Mouse (Mus musculus): ENCODE data around the gene Psmd12. TPM values are rescaled to one million over a fixed set of nuclear protein-coding genes. Genes with fewer than 3 reads are reported as not detected.
"Not testable (repeated sequence)": the region's sequence is repeated elsewhere in the genome, so short reads cannot be mapped to it uniquely, and the experiment has no call there.

Gene Psmd12
- polyA plus RNA-seq, 1 experiment from 2014 or later = 147 TPM

- Histone ChIP-seq H3K4me1 (ENCODE audit: control insufficient read depth in 2 of 2, insufficient read depth in 2 of 2, low read length in 2 of 2) (peaks cover 2 to 17% of the 10 kb centered on the region in 2 experiments; a peak in 3 of 4 replicates), H3K4me2 (ENCODE audit: low read length) (no peak overlapping the region), H3K27ac (replicated peaks in 1 of 2; ENCODE audit: control insufficient read depth in 1 of 2, insufficient read depth in 1 of 2, low read depth in 2 of 2, low read length in 2 of 2) (no peak overlapping the region), H3K36me3 (ENCODE audit: control insufficient read depth, insufficient read depth, low read length) (peaks cover 52% of the 10 kb centered on the region), H3K27me3 (ENCODE audit: control insufficient read depth, insufficient read depth, low read length) (no peaks in the 10 kb centered on the region), H3K9me3 (ENCODE audit: control insufficient read depth, low read length) (no peaks in the 10 kb centered on the region), H3K4me3 (ENCODE audit: control insufficient read depth in 1 of 2, insufficient read depth in 1 of 2, low read depth in 1 of 2, low read length in 2 of 2) (no peak overlapping the region), H3K9ac (ENCODE audit: low read length) (no peak overlapping the region)
- WGBS = 93% methylated on average over 3 of the region's 3 CpGs
- ATAC-seq (ENCODE audit: insufficient number of reproducible peaks, insufficient read depth, low FRiP score, low read depth) = no peak
These were observed 5.1 kb downstream of the Psmd12 start for GRCm38 (mm10) chr11:107484341-107484740.

- Histone ChIP-seq H3K4me3 (ENCODE audit: control insufficient read depth in 1 of 2, insufficient read depth in 1 of 2, low read depth in 1 of 2, low read length in 2 of 2) (no peak overlapping the region), H3K27me3 (ENCODE audit: control insufficient read depth, insufficient read depth, low read length) (no peaks in the 10 kb centered on the region), H3K4me2 (ENCODE audit: low read length) (no peak overlapping the region), H3K4me1 (ENCODE audit: control insufficient read depth in 2 of 2, insufficient read depth in 2 of 2, low read length in 2 of 2) (no peaks in the 10 kb centered on the region), H3K9me3 (ENCODE audit: control insufficient read depth, low read length) (no peaks in the 10 kb centered on the region), H3K9ac (ENCODE audit: low read length) (no peak overlapping the region), H3K36me3 (ENCODE audit: control insufficient read depth, insufficient read depth, low read length) (peaks cover 23% of the 10 kb centered on the region), H3K27ac (replicated peaks in 1 of 2; ENCODE audit: control insufficient read depth in 1 of 2, insufficient read depth in 1 of 2, low read depth in 2 of 2, low read length in 2 of 2) (no peak overlapping the region)
- ATAC-seq (ENCODE audit: insufficient number of reproducible peaks, insufficient read depth, low FRiP score, low read depth) = no peak
- 81% methylated on average over 8 of the region's 8 CpGs for WGBS
These were observed 23.5 kb downstream of the Psmd12 start for GRCm38 (mm10) chr11:107502801-107503200.

- not testable (repeated sequence) for H3K27ac ChIP-seq (replicated peaks in 1 of 2; ENCODE audit: control insufficient read depth in 1 of 2, insufficient read depth in 1 of 2, low read depth in 2 of 2, low read length in 2 of 2); H3K4me2 ChIP-seq (ENCODE audit: low read length); ATAC-seq (ENCODE audit: insufficient number of reproducible peaks, insufficient read depth, low FRiP score, low read depth); H3K27me3 ChIP-seq (ENCODE audit: control insufficient read depth, insufficient read depth, low read length); H3K9ac ChIP-seq (ENCODE audit: low read length); H3K4me3 ChIP-seq (ENCODE audit: control insufficient read depth in 1 of 2, insufficient read depth in 1 of 2, low read depth in 1 of 2, low read length in 2 of 2); H3K9me3 ChIP-seq (ENCODE audit: control insufficient read depth, low read length); H3K4me1 ChIP-seq (ENCODE audit: control insufficient read depth in 2 of 2, insufficient read depth in 2 of 2, low read length in 2 of 2); H3K36me3 ChIP-seq (ENCODE audit: control insufficient read depth, insufficient read depth, low read length)
- 86% methylated on average over 3 of the region's 4 CpGs for WGBS
These were observed 25.1 kb downstream of the Psmd12 start for GRCm38 (mm10) chr11:107504364-107504763.

GRCm38 (mm10) chr11:107506260-107506659, 27.0 kb downstream of the Psmd12 start:
- H3K4me2 ChIP-seq (ENCODE audit: low read length) = no peak overlapping the region
- H3K27me3 ChIP-seq (ENCODE audit: control insufficient read depth, insufficient read depth, low read length) = no peaks in the 10 kb centered on the region
- no peaks in the 10 kb centered on the region for H3K9me3 ChIP-seq (ENCODE audit: control insufficient read depth, low read length)
- no peaks in the 10 kb centered on the region for H3K36me3 ChIP-seq (ENCODE audit: control insufficient read depth, insufficient read depth, low read length)
- H3K9ac ChIP-seq (ENCODE audit: low read length) = no peak overlapping the region
- 71% methylated on average over 1 of the region's 1 CpGs for WGBS
- no peak overlapping the region for H3K4me3 ChIP-seq (ENCODE audit: control insufficient read depth in 1 of 2, insufficient read depth in 1 of 2, low read depth in 1 of 2, low read length in 2 of 2)
- H3K4me1 ChIP-seq (ENCODE audit: control insufficient read depth in 2 of 2, insufficient read depth in 2 of 2, low read length in 2 of 2) = peaks cover 6 to 7% of the 10 kb centered on the region in 2 experiments; a peak in 3 of 4 replicates
- no peak for ATAC-seq (ENCODE audit: insufficient number of reproducible peaks, insufficient read depth, low FRiP score, low read depth)
- H3K27ac ChIP-seq (replicated peaks in 1 of 2; ENCODE audit: control insufficient read depth in 1 of 2, insufficient read depth in 1 of 2, low read depth in 2 of 2, low read length in 2 of 2) = no peak overlapping the region

GRCm38 (mm10) chr11:107509631-107510338, 30.5 kb downstream of the Psmd12 start:
- Histone ChIP-seq H3K4me3 (ENCODE audit: control insufficient read depth in 1 of 2, insufficient read depth in 1 of 2, low read depth in 1 of 2, low read length in 2 of 2) (no peak overlapping the region), H3K27me3 (ENCODE audit: control insufficient read depth, insufficient read depth, low read length) (no peaks in the 10 kb centered on the region), H3K36me3 (ENCODE audit: control insufficient read depth, insufficient read depth, low read length) (no peaks in the 10 kb centered on the region), H3K9me3 (ENCODE audit: control insufficient read depth, low read length) (no peaks in the 10 kb centered on the region), H3K9ac (ENCODE audit: low read length) (no peak overlapping the region), H3K4me1 (ENCODE audit: control insufficient read depth in 2 of 2, insufficient read depth in 2 of 2, low read length in 2 of 2) (peaks cover 11 to 13% of the 10 kb centered on the region in 2 experiments; a peak in 3 of 4 replicates), H3K27ac (replicated peaks in 1 of 2; ENCODE audit: control insufficient read depth in 1 of 2, insufficient read depth in 1 of 2, low read depth in 2 of 2, low read length in 2 of 2) (no peak overlapping the region), H3K4me2 (ENCODE audit: low read length) (peak overlapping the region; percentile 53)
- no peak for ATAC-seq (ENCODE audit: insufficient number of reproducible peaks, insufficient read depth, low FRiP score, low read depth)
- 15% methylated on average over 11 of the region's 11 CpGs for WGBS

- no peak overlapping the region for H3K9ac ChIP-seq (ENCODE audit: low read length)
These were observed 31.3 kb downstream of the Psmd12 start for GRCm38 (mm10) chr11:107510362-107511269.

GRCm38 (mm10) chr11:107511954-107512353, 32.7 kb downstream of the Psmd12 start:
- peaks cover 11 to 13% of the 10 kb centered on the region in 2 experiments; a peak in 3 of 4 replicates for H3K4me1 ChIP-seq (ENCODE audit: control insufficient read depth in 2 of 2, insufficient read depth in 2 of 2, low read length in 2 of 2)
- H3K9ac ChIP-seq (ENCODE audit: low read length); H3K4me3 ChIP-seq (ENCODE audit: control insufficient read depth in 1 of 2, insufficient read depth in 1 of 2, low read depth in 1 of 2, low read length in 2 of 2); H3K27me3 ChIP-seq (ENCODE audit: control insufficient read depth, insufficient read depth, low read length); H3K9me3 ChIP-seq (ENCODE audit: control insufficient read depth, low read length); H3K27ac ChIP-seq (replicated peaks in 1 of 2; ENCODE audit: control insufficient read depth in 1 of 2, insufficient read depth in 1 of 2, low read depth in 2 of 2, low read length in 2 of 2); ATAC-seq (ENCODE audit: insufficient number of reproducible peaks, insufficient read depth, low FRiP score, low read depth); H3K36me3 ChIP-seq (ENCODE audit: control insufficient read depth, insufficient read depth, low read length); H3K4me2 ChIP-seq (ENCODE audit: low read length): not testable (repeated sequence)
- 50% methylated on average over 5 of the region's 5 CpGs for whole genome bisulfite sequencing

More at GRCm38 (mm10) chr11:107510362-107511269, 31.3 kb downstream of the Psmd12 start:
- no peak for ATAC-seq (ENCODE audit: insufficient number of reproducible peaks, insufficient read depth, low FRiP score, low read depth)
- Histone ChIP-seq H3K4me3 (ENCODE audit: control insufficient read depth in 1 of 2, insufficient read depth in 1 of 2, low read depth in 1 of 2, low read length in 2 of 2) (peak overlapping the region in 1 of 2 experiments; percentile 8; a peak in 1 of 4 replicates), H3K4me1 (ENCODE audit: control insufficient read depth in 2 of 2, insufficient read depth in 2 of 2, low read length in 2 of 2) (peaks cover 11 to 13% of the 10 kb centered on the region in 2 experiments; a peak in 3 of 4 replicates), H3K27me3 (ENCODE audit: control insufficient read depth, insufficient read depth, low read length) (no peaks in the 10 kb centered on the region), H3K4me2 (ENCODE audit: low read length) (peak overlapping the region; percentile 53), H3K27ac (replicated peaks in 1 of 2; ENCODE audit: control insufficient read depth in 1 of 2, insufficient read depth in 1 of 2, low read depth in 2 of 2, low read length in 2 of 2) (no peak overlapping the region), H3K9me3 (ENCODE audit: control insufficient read depth, low read length) (no peaks in the 10 kb centered on the region), H3K36me3 (ENCODE audit: control insufficient read depth, insufficient read depth, low read length) (no peaks in the 10 kb centered on the region)
- WGBS = 3% methylated on average over 18 of the region's 18 CpGs
